Mouse (Mus musculus) retina, embryonic 14.5 days (tissue): Measurements from ENCODE around the gene Aldoart2.
"Not testable (repeated sequence)": the region's sequence is repeated elsewhere in the genome, so short reads cannot be mapped to it uniquely, and the experiment has no call there.

Experiments
- DNase-seq: peaks from one replicate; pipeline ENCODE4 v3.0.0-alpha.2; 2015; ENCODE audit warnings: low spot score

Aldoart2 gene

DNA sequence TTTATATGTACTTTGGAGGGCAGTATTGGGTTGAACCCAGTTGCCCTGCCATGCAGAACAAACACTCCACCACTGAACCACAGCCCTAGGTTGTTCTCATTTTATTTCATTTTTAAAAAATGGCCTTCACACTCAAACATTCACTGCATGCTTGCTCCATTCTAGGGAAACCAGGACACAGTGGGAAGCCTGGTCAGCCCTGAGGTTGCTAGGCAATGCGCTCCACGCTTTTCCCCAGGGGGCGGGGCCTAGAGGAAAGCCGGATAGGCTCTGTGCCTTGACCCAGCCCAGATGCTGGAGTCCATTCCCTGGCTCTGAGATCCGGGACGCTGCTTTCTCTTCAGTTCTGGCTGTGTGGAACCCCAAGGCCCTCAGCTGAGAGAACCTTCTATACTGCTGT, 8.8 kb downstream of the Aldoart2 start:
- DNase-seq: peak; percentile 82

GRCm38 (mm10) chr12:55586936-55587335, 21.9 kb downstream of the Aldoart2 start:
- DNase-seq: not testable (repeated sequence)

DNA sequence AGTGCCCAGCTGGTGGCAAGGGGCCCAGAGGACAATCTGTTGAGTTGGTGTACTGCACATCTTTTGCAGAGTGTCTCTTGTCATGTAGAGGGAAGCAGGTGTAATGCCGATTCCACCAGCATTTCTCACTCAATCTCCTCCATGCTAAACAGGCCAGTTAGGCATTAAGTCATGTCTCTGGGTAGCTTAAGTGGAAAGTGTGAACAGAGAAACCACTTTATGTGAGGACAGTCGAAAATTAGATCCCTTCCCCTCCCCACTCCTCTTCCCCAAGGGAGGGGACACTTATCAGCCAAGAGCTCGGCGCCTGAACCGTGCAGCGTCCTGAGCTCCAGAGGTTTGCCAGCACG, 33.5 kb downstream of the Aldoart2 start:
- no peak for DNase-seq

DNA sequence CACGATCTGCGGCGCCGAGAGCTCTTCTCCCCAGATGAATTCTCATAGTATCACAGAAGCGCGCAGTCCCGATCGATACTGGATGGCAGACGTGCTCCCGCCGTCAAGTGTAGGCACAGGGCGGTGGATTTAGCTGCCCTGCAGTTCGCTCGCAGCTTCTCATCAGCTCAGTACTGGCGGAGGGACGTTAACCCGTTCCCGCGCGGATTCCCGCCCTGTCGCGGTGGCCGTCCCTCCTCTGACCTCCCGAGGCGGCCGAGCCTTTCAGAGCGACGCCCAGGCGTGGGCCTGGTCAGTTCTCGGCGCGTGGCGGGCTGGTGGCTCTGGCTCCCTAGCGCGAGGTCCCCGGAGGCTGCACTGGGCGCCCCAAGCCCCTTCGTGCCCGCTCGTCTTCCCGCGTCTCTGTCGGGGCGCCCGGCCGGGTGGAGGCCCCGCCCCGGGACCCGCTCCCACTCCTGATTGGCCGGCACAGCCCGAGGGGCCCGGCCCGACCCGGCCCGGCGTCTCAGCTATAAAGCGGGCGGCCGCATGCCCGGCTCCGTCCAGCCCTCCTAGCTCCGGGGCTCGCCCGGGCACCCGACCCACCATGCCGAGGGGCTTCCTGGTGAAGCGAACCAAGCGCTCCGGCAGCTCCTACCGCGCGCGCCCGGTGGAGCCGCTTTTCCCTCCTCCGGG, 34.0 kb downstream of the Aldoart2 start, which contains the start of gene Insm2:
Gene Insm2, plus strand, starts transcription at position 541 of the 675 bp plus-strand sequence.
- peak; percentile 70 for DNase-seq

- DNase-seq: peak; percentile 78
Observed at GRCm38 (mm10) chr12:55599639-55600502, 34.8 kb downstream of the Aldoart2 start.

DNA sequence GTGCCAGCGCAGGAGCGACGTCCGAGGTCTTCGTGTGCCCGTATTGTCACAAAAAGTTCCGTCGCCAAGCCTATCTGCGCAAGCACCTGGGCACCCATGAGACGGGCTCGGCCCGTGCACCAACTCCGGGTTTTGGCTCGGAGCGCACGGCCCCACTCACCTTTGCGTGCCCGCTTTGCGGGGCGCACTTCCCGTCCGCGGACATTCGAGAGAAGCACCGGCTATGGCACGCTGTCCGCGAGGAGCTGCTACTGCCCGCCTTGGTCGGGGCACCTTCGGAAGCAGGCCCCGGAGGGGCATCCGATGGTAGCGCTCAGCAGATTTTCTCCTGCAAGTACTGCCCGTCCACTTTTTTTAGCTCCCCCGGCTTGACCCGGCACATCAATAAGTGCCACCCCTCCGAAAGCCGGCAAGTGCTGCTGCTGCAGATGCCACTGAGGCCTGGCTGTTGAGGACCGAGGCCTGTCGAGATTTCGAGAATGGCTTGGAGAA, 35.5 kb downstream of the Aldoart2 start:
- DNase-seq: peak; percentile 32

DNA sequence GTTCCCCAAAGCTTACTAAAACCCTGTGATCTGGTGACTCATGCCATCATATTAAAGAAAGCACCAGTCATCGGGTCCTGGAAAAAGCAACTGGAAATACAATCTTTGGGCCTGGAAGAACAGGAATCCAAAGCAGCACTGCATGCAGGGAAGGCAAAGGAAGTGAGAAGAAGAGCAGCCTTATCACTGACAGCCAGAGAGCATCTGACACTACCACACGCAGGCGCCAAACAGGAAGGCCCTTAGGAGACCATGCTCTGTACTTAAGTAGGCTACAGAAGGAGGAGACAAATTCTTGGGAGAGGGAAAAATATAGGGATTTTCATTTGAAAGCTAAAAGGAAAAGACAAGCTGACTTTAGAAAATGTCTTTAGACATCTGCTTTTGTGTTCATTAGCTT, 39.4 kb downstream of the Aldoart2 start:
- no peak for DNase-seq

DNA sequence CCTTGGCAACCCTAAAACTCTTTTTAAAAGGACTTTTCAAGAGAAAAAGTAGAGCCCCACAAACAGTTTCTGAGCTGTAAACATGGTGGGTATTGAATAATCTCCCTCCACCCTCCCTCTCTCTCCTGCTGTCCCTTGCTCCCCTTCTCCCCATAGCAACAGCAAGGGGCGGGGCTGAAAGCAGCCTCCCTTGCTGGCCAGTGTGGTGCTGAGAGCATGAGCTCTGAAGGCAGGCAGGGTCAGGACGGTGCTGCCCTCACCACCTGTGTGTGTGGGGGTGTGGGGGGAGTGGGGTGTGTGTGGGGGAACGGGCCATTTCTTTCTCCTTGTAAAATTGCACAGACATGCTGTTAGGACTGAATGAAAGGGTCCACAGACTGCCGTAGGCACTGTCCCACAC, 42.9 kb downstream of the Aldoart2 start:
- DNase-seq: peak; percentile 50

DNA sequence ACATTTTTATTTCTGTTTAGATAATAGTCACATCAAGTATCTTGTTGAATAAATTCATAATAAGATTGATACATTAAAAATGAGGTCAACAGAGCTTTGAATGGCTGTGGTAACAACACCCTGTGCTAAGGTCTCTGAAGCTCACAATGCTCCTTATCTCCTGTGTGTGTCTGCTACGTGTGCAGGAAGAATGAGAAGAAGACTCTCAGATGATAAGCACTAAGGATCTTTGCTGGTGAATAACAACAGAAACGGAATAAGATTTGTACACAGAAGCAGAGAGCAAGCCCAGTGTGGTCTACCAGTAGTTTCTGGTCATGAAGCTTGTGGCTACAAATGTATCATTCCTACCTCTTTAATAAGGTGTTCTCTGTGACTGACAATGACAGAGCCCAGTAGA, 45.8 kb downstream of the Aldoart2 start:
- DNase-seq: no peak
